Mouse (Mus musculus): ENCODE results near the gene Iqch. TPM values are rescaled to one million over a fixed set of nuclear protein-coding genes. Genes with fewer than 3 reads are reported as not detected.

Gene Iqch
- polyA plus RNA-seq, 1 experiment from 2014 or later, result 0.11 TPM

DNA sequence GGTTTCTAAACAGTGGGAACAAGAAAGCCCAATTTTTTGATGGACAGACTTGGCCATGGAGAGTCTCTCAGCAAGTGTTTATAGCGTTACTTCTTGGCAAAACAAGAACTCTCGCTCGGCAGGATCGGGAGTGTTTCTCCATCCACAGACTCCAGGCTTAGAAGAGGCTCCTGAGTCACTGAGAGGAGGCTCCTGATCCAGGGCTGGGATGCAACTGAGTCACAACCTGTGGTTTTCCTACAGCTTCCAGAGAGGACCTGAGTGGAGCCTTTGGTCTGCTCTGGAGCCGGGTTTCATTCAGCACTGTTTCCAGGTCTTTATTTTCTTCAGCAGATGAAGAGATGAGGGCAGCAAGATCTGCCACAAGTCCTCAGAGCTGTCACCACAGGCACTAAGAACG is 5.7 kb upstream of the Iqch start:
- DNase-seq (no peak), ATAC-seq (ENCODE audit: low FRiP score, low TSS enrichment) (no peak)
- H3K9ac ChIP-seq (replicated peaks; ENCODE audit: low read length), result no peak overlapping the region
- H3K4me2 ChIP-seq (ENCODE audit: low read length), result no peak overlapping the region
- WGBS, result 74% methylated on average over 6 of the region's 6 CpGs
- H3K27ac ChIP-seq (replicated peaks; ENCODE audit: low read depth, low read length), result no peak overlapping the region
- H3K4me1 ChIP-seq (ENCODE audit: control insufficient read depth, insufficient read depth, low read length), result peaks cover 18% of the 10 kb centered on the region
- no peaks in the 10 kb centered on the region for H3K36me3 ChIP-seq (ENCODE audit: control insufficient read depth, insufficient read depth, low read length)
- H3K27me3 ChIP-seq (ENCODE audit: control insufficient read depth, insufficient read depth, low read length), result no peaks in the 10 kb centered on the region
- no peaks in the 10 kb centered on the region for H3K9me3 ChIP-seq (ENCODE audit: control insufficient read depth, low read length)
- no peak overlapping the region for H3K4me3 ChIP-seq (replicated peaks; ENCODE audit: low read depth, low read length)

DNA sequence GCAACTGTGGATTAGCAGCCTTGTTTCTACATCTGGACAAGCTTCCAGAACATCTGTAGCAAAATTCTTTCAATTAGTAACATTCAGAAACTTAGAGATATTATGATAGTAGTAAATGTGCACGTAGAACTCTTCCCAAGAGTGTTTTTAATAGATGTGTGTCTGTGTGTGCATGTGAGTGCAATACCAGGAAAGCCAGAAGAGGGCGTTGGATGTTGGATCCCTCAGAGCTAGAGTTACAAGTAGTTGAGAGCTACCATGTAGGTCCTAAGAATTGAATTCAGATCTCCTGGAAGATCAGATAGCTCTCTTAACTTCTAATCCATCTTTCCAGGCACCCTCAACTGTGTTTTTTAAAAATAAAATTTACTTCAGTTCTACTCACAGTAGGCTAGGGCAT is 4.3 kb upstream of the Iqch start:
- Histone ChIP-seq H3K27me3 (ENCODE audit: control insufficient read depth, insufficient read depth, low read length) (no peaks in the 10 kb centered on the region), H3K9ac (replicated peaks; ENCODE audit: low read length) (no peak overlapping the region), H3K9me3 (ENCODE audit: control insufficient read depth, low read length) (no peaks in the 10 kb centered on the region), H3K27ac (replicated peaks; ENCODE audit: low read depth, low read length) (no peak overlapping the region), H3K4me2 (ENCODE audit: low read length) (no peak overlapping the region), H3K4me1 (ENCODE audit: control insufficient read depth, insufficient read depth, low read length) (peaks cover 18% of the 10 kb centered on the region), H3K4me3 (replicated peaks; ENCODE audit: low read depth, low read length) (no peak overlapping the region), H3K36me3 (ENCODE audit: control insufficient read depth, insufficient read depth, low read length) (no peaks in the 10 kb centered on the region)
- 75% methylated on average over 2 of the region's 2 CpGs for WGBS
- DNase-seq (no peak), ATAC-seq (ENCODE audit: low FRiP score, low TSS enrichment) (no peak)

DNA sequence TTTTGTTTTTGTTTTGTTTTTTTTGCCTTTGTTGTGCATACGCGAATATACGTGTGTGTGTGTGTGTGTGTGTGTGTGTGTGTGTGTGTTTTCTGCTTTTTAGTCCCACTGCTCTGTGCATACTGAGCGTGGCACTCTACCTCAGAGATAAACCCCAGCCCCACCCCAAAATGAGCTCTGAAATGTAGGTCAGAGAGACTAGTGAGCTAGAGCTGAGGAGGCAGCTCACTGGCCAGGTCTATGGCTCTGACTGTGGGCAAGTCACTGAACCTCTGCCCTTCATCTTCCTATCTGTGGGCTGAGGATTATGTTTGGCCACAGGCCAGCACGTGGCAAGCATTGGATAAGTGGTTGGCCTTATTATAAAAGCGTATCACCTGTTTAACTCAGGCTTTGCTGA is 1.6 kb upstream of the Iqch start:
- ATAC-seq (ENCODE audit: low FRiP score, low TSS enrichment), result no peak
- Histone ChIP-seq H3K36me3 (ENCODE audit: control insufficient read depth, insufficient read depth, low read length) (no peaks in the 10 kb centered on the region), H3K4me2 (ENCODE audit: low read length) (peak overlapping the region; percentile 72), H3K9me3 (ENCODE audit: control insufficient read depth, low read length) (no peaks in the 10 kb centered on the region), H3K27me3 (ENCODE audit: control insufficient read depth, insufficient read depth, low read length) (no peaks in the 10 kb centered on the region), H3K9ac (replicated peaks; ENCODE audit: low read length) (no peak overlapping the region), H3K4me1 (ENCODE audit: control insufficient read depth, insufficient read depth, low read length) (peaks cover 10% of the 10 kb centered on the region), H3K4me3 (replicated peaks; ENCODE audit: low read depth, low read length) (no peak overlapping the region), H3K27ac (replicated peaks; ENCODE audit: low read depth, low read length) (no peak overlapping the region)
- WGBS, result 66% methylated on average over 6 of the region's 6 CpGs
- DNase-seq, result no peak

DNA sequence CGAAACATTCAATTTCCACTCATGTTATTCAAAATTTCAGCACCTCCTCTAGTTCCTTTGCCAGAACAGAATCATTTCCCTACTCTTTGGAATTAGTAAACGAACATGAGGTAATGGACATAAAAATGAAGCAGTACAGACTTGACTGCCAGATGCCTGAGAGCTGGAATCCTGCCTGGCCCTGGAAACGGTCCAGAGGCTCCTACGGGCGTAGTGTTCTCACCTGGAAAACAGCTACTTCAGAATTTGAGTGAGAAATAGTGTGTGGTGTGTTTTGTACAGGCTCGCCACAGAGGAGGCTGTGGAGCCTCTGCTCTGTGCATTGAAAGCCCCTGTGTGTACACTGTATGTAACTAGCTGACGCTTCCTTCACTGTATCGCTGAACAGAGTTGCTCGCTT is 5.6 kb downstream of the Iqch start:
- no peak overlapping the region for H3K4me3 ChIP-seq (replicated peaks; ENCODE audit: low read depth, low read length)
- no peaks in the 10 kb centered on the region for H3K36me3 ChIP-seq (ENCODE audit: control insufficient read depth, insufficient read depth, low read length)
- WGBS, result 87% methylated on average over 9 of the region's 9 CpGs
- ATAC-seq (ENCODE audit: low FRiP score, low TSS enrichment) (no peak), DNase-seq (no peak)
- H3K4me1 ChIP-seq (ENCODE audit: control insufficient read depth, insufficient read depth, low read length), result no peaks in the 10 kb centered on the region
- no peaks in the 10 kb centered on the region for H3K9me3 ChIP-seq (ENCODE audit: control insufficient read depth, low read length)
- no peak overlapping the region for H3K9ac ChIP-seq (replicated peaks; ENCODE audit: low read length)
- H3K4me2 ChIP-seq (ENCODE audit: low read length), result no peak overlapping the region
- H3K27me3 ChIP-seq (ENCODE audit: control insufficient read depth, insufficient read depth, low read length), result no peaks in the 10 kb centered on the region
- H3K27ac ChIP-seq (replicated peaks; ENCODE audit: low read depth, low read length), result no peak overlapping the region

DNA sequence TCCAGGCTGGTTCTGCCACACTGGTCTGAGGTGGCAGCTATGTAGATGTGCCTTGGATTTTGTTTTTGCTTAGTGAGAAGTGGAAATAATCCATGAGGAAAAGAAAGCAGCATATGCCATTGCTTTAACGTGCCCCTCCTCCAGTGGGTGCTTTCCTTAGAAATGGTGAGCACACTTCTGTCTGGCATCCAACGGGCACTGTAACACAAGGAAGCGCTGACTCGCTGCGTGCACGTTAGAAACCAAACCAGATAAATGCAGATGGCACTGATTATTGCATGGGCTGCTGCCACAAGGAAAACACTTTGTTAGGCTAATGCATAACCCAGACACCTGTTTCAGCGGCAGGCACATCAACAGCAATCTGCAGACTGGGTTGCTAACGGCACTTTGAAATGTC is 6.6 kb downstream of the Iqch start:
- no peak overlapping the region for H3K4me3 ChIP-seq (replicated peaks; ENCODE audit: low read depth, low read length)
- DNase-seq (no peak), ATAC-seq (ENCODE audit: low FRiP score, low TSS enrichment) (no peak)
- no peaks in the 10 kb centered on the region for H3K4me1 ChIP-seq (ENCODE audit: control insufficient read depth, insufficient read depth, low read length)
- H3K4me2 ChIP-seq (ENCODE audit: low read length), result no peak overlapping the region
- H3K9ac ChIP-seq (replicated peaks; ENCODE audit: low read length), result no peak overlapping the region
- H3K27ac ChIP-seq (replicated peaks; ENCODE audit: low read depth, low read length), result no peak overlapping the region
- 88% methylated on average over 8 of the region's 8 CpGs for WGBS
- no peaks in the 10 kb centered on the region for H3K9me3 ChIP-seq (ENCODE audit: control insufficient read depth, low read length)
- H3K27me3 ChIP-seq (ENCODE audit: control insufficient read depth, insufficient read depth, low read length), result no peaks in the 10 kb centered on the region
- H3K36me3 ChIP-seq (ENCODE audit: control insufficient read depth, insufficient read depth, low read length), result no peaks in the 10 kb centered on the region

DNA sequence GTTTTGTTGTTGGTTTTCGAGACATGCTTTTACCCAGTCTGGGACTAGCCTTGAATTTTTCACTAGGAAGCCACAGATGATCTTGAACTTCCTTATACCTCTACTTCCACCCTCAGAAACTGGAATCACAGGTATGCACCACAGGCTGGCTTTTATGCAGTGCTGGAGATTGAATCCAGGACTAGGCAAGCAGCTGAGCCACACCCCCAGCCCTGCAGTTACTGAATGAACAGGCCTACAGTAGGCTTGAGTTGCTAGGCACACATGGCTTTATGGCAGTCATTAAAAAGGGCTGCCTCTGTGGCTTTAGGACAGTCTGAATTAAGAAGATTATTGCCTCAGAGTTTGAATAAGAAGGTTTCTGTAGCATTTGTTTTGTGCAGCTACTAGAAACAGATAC is 7.3 kb downstream of the Iqch start:
- Histone ChIP-seq H3K36me3 (ENCODE audit: control insufficient read depth, insufficient read depth, low read length) (no peaks in the 10 kb centered on the region), H3K4me1 (ENCODE audit: control insufficient read depth, insufficient read depth, low read length) (no peaks in the 10 kb centered on the region), H3K27me3 (ENCODE audit: control insufficient read depth, insufficient read depth, low read length) (no peaks in the 10 kb centered on the region), H3K4me2 (ENCODE audit: low read length) (no peak overlapping the region), H3K27ac (replicated peaks; ENCODE audit: low read depth, low read length) (no peak overlapping the region), H3K9ac (replicated peaks; ENCODE audit: low read length) (no peak overlapping the region), H3K9me3 (ENCODE audit: control insufficient read depth, low read length) (no peaks in the 10 kb centered on the region), H3K4me3 (replicated peaks; ENCODE audit: low read depth, low read length) (no peak overlapping the region)
- no peak for ATAC-seq (ENCODE audit: low FRiP score, low TSS enrichment)
- no peak for DNase-seq
- WGBS, result 94% methylated on average over 1 of the region's 1 CpGs

DNA sequence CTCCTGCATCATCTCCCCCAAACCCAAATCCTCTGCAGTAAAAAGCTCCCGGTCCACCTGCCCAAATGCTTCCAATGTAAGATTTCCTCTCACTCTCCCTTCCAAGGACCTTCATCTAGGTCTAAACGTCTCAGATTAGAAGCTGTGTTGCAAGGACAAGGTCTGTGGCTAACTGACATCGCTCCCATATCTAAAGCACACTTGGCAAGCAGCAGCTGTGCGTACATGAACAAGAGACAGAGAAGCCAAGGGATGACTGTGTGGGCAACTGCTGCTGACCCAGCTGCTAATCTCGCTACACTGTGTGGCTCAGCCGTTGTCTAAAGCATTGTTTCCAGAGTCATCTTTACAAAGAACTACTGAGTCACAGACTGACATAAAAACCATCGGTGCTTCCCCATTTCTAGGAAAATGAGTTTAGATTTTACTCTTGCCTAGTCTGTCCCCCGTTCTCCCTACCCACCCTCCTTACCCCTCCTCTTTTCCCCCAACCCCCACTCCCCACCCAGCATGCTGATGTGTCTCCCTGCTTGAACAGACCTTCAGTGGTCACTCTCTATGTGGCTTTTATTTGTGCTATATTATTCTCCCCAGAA is 10.5 kb downstream of the Iqch start:
- Histone ChIP-seq H3K9me3 (ENCODE audit: control insufficient read depth, low read length) (peaks cover 4% of the 10 kb centered on the region; the same call in 1 of the 2 replicates), H3K27ac (replicated peaks; ENCODE audit: low read depth, low read length) (no peak overlapping the region), H3K27me3 (ENCODE audit: control insufficient read depth, insufficient read depth, low read length) (no peaks in the 10 kb centered on the region), H3K4me3 (replicated peaks; ENCODE audit: low read depth, low read length) (no peak overlapping the region), H3K4me2 (ENCODE audit: low read length) (no peak overlapping the region), H3K9ac (replicated peaks; ENCODE audit: low read length) (no peak overlapping the region), H3K36me3 (ENCODE audit: control insufficient read depth, insufficient read depth, low read length) (no peaks in the 10 kb centered on the region), H3K4me1 (ENCODE audit: control insufficient read depth, insufficient read depth, low read length) (no peaks in the 10 kb centered on the region)
- 86% methylated on average over 8 of the region's 8 CpGs for WGBS
- DNase-seq, result no peak
- ATAC-seq (ENCODE audit: low FRiP score, low TSS enrichment), result no peak

DNA sequence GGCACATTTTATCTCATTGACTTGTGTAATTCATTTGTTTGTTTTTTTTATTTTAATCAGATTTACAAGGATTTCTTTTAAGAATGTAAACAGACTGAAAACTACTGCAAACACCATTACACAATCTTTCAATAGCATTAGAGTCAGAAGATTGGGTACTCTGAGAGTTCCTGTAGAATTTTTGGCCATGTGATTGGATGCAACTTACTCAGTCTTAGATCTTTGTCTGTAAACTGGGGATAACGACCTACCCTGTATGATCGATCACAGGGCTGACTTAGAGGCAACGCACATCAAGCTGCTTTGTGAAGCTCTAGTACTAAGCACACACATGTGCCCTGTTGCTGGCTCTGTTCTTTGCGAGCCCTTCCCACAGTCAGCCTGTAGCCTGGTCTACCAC is 11.7 kb downstream of the Iqch start:
- DNase-seq, result no peak
- peaks cover 9% of the 10 kb centered on the region; the same call in 1 of the 2 replicates for H3K9me3 ChIP-seq (ENCODE audit: control insufficient read depth, low read length)
- H3K4me2 ChIP-seq (ENCODE audit: low read length), result no peak overlapping the region
- ATAC-seq (ENCODE audit: low FRiP score, low TSS enrichment), result no peak
- H3K4me1 ChIP-seq (ENCODE audit: control insufficient read depth, insufficient read depth, low read length), result no peaks in the 10 kb centered on the region
- no peaks in the 10 kb centered on the region for H3K36me3 ChIP-seq (ENCODE audit: control insufficient read depth, insufficient read depth, low read length)
- H3K27me3 ChIP-seq (ENCODE audit: control insufficient read depth, insufficient read depth, low read length), result no peaks in the 10 kb centered on the region
- WGBS, result 97% methylated on average over 4 of the region's 4 CpGs
- H3K27ac ChIP-seq (replicated peaks; ENCODE audit: low read depth, low read length), result no peak overlapping the region
- no peak overlapping the region for H3K4me3 ChIP-seq (replicated peaks; ENCODE audit: low read depth, low read length)
- H3K9ac ChIP-seq (replicated peaks; ENCODE audit: low read length), result no peak overlapping the region

DNA sequence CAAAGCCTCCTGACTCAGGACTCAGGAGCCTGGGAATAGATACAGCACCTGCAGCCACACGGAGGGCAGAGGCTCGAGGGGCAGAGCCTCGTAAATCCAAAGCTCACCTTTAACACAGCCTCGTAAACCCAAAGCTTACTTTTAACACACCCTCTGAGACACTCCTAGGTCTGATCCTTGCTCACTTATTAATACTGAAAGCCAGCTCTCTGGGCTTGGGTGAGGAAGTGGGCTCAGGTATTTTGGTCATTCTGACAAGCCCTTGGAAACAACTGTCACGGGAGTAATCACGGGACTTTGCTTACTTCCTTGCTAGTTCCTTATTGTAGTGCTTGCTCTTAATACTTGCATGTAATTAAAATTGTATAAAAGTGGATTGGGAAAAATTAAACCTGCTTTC is 13.1 kb downstream of the Iqch start:
- Histone ChIP-seq H3K4me1 (ENCODE audit: control insufficient read depth, insufficient read depth, low read length) (no peaks in the 10 kb centered on the region), H3K9me3 (ENCODE audit: control insufficient read depth, low read length) (peaks cover 9% of the 10 kb centered on the region; the same call in 1 of the 2 replicates), H3K27ac (replicated peaks; ENCODE audit: low read depth, low read length) (no peak overlapping the region), H3K9ac (replicated peaks; ENCODE audit: low read length) (no peak overlapping the region), H3K27me3 (ENCODE audit: control insufficient read depth, insufficient read depth, low read length) (no peaks in the 10 kb centered on the region), H3K4me2 (ENCODE audit: low read length) (no peak overlapping the region), H3K4me3 (replicated peaks; ENCODE audit: low read depth, low read length) (no peak overlapping the region), H3K36me3 (ENCODE audit: control insufficient read depth, insufficient read depth, low read length) (no peaks in the 10 kb centered on the region)
- ATAC-seq (ENCODE audit: low FRiP score, low TSS enrichment) (no peak), DNase-seq (no peak)
- 84% methylated on average over 6 of the region's 6 CpGs for WGBS
